Mouse (Mus musculus) liver, embryonic 14.5 days (tissue): ENCODE data around the gene Ereg.

Experiments
- CTCF ChIP-seq: IDR thresholded peaks from 2 replicates; pipeline ENCODE4 v1.5.1; 2016; ENCODE audit warnings: antibody characterized with exemption, low read depth, control low read depth
- EP300 ChIP-seq: IDR thresholded peaks from 2 replicates; pipeline ENCODE4 v1.6.1; 2016; ENCODE audit warnings: antibody characterized with exemption, low read depth

DNA sequence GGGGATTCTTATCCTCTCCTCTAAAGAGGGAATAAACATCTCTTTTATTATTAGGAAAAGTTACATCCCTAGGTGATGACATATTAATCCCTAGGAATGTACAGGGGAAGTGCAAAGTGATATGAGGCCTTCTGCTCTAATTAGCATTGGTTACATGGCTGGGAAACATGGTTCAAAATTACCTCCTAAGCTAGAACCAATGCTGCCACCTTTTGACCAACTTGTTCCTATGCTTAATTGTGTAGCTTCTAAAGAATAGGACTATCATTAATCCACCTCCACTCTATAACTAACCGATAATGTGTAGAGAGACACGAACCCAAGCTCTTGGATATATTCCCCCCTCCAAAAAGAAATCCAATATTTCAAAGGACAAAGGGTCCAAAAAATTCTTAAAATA is 43.8 kb upstream of the Ereg start:
- TF ChIP-seq CTCF: no peak
- TF ChIP-seq EP300: no peak
